Mouse (Mus musculus) liver, postnatal 0 days (tissue): Measurements from ENCODE around the gene Igsf3.

ENCODE experiments used
- CTCF ChIP-seq: sonication (generic); IDR thresholded peaks from 2 replicates; pipeline ENCODE4 v1.5.1; 2016; ENCODE audit warnings: antibody characterized with exemption, low read depth
- EP300 ChIP-seq: IDR thresholded peaks from 2 replicates; pipeline ENCODE4 v1.6.1; 2016; ENCODE audit warnings: antibody characterized with exemption, low read depth, mild to moderate bottlenecking

- TF ChIP-seq CTCF (no peak), EP300 (no peak)
These were observed 58.8 kb downstream of the Igsf3 start for GRCm38 (mm10) chr3:101435672-101436071.
